Mouse (Mus musculus): ENCODE measurements around the gene Tbc1d32.

Gene Tbc1d32

GRCm38 (mm10) chr10:56106333-56106995 lies 122.0 kb downstream of the Tbc1d32 start, which contains the start of gene Msl3l2:
Gene Msl3l2, plus strand, starts transcription at chr10:56106917.
- peak; percentile 89 to 94 for DNase-seq

GRCm38 (mm10) chr10:56099641-56100310 lies 128.7 kb downstream of the Tbc1d32 start:
- peak in 1 of 2 experiments; percentile 66 for DNase-seq

GRCm38 (mm10) chr10:56099126-56099525 lies 129.4 kb downstream of the Tbc1d32 start:
- no peak for DNase-seq

GRCm38 (mm10) chr10:56096757-56097156 lies 131.7 kb downstream of the Tbc1d32 start:
- DNase-seq: no peak

GRCm38 (mm10) chr10:56094586-56094985 lies 133.9 kb downstream of the Tbc1d32 start:
- no peak for DNase-seq

GRCm38 (mm10) chr10:56089714-56090113 lies 138.8 kb downstream of the Tbc1d32 start:
- DNase-seq: no peak

GRCm38 (mm10) chr10:56062746-56063145 lies 165.7 kb downstream of the Tbc1d32 start:
- no peak for DNase-seq

GRCm38 (mm10) chr10:56061238-56061830 lies 167.2 kb downstream of the Tbc1d32 start:
- DNase-seq: no peak

GRCm38 (mm10) chr10:56058979-56059422 lies 169.5 kb downstream of the Tbc1d32 start:
- DNase-seq: no peak

- DNase-seq: no peak
Observed at GRCm38 (mm10) chr10:56025400-56025799, 203.1 kb downstream of the Tbc1d32 start.

- no peak for DNase-seq
Observed at GRCm38 (mm10) chr10:56024579-56024978, 203.9 kb downstream of the Tbc1d32 start.

GRCm38 (mm10) chr10:55979898-55980521 lies 248.5 kb downstream of the Tbc1d32 start:
- peak in 1 of 2 experiments; percentile 41 for DNase-seq

- DNase-seq: no peak
Observed at GRCm38 (mm10) chr10:55978001-55978400, 250.5 kb downstream of the Tbc1d32 start.

Measured in lung, postnatal 4 days (tissue).